13 mouse cellular contexts compared by ENCODE assay signal in the genomic region with DNA sequence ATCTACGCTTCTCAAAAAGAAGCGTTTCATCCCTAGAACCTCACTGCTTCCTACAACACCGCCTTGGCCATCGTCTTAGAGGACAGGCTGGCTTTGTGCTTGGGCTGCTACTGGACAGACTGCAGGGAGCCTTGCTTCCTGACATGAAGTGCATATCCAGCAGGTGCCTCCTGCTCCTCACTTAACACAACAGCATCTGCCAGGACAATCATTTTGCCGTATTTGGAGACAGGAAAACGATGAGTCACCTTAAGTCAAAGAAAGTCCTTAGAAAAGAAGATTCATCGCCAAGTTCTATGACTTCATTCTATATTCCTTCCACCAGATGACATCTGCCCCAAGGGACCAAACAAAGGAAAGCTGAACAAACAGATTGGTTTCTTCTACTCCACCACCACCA.
DNase-seq lines count a peak whose midpoint lies in the region; ATAC-seq and TF ChIP-seq lines count a peak whose summit lies in the region.
"Had no signal": no experiment of that assay in that cellular context is flagged by ENCODE, and none has a peak within 500 bp of the region (broad histone marks: within the 10 kb centered on the region; RNA-seq: fewer than 3 reads in every experiment).

No protein-coding gene starts in this region.

- no peak overlapping the region for H3K4me2 ChIP-seq in midbrain, embryonic 11.5 days
- H3K4me2 ChIP-seq in midbrain, embryonic 16.5 days (ENCODE audit: low read length) = no peak overlapping the region
- no peak overlapping the region for H3K4me2 ChIP-seq in stomach, postnatal 0 days (replicated peaks; ENCODE audit: low read depth)
- H3K4me2 ChIP-seq: limb, embryonic 12.5 days had no signal

- no peak for ATAC-seq in midbrain, embryonic 11.5 days (ENCODE audit: low FRiP score)
- no peak for ATAC-seq in midbrain, embryonic 16.5 days
- peak; percentile 8; the same call in 1 of the 2 replicates for ATAC-seq in stomach, postnatal 0 days (ENCODE audit: low FRiP score, low TSS enrichment)
- ATAC-seq: forebrain, postnatal 0 days had no signal

- no peaks in the 10 kb centered on the region for H3K36me3 ChIP-seq in midbrain, embryonic 11.5 days (ENCODE audit: control insufficient read depth, insufficient read depth, low read length)
- no peaks in the 10 kb centered on the region for H3K36me3 ChIP-seq in midbrain, embryonic 16.5 days (ENCODE audit: control insufficient read depth, insufficient read depth, low read length)
- no peaks in the 10 kb centered on the region for H3K36me3 ChIP-seq in stomach, postnatal 0 days (ENCODE audit: control insufficient read depth, insufficient read depth, low read length)
- H3K36me3 ChIP-seq: limb, embryonic 12.5 days had no signal

- TF ChIP-seq EP300 in stomach, postnatal 0 days (optimal IDR thresholded peaks at IDR 0.05) = no peak

- DNase-seq in gastrocnemius, adult 18-20 months (ENCODE audit: low spot score) = peak; percentile 18
- no peak for DNase-seq in gastrocnemius, postnatal 4 days (ENCODE audit: low spot score in 2 of 2)
- peak; percentile 54 for DNase-seq in midbrain, embryonic 11.5 days (ENCODE audit: low spot score, missing footprints)
- DNase-seq in heart, postnatal 25 days (ENCODE audit: low spot score) = peak; percentile 32
- no peak for DNase-seq in stomach, postnatal 0 days (ENCODE audit: low spot score)
- DNase-seq in embryo, embryonic 11 days = no peak
- DNase-seq in frontal cortex, adult 2 months (ENCODE audit: extremely low spot score in 1 of 2, low spot score in 1 of 2) = no peak
- DNase-seq: forebrain, postnatal 0 days; right cerebral cortex, postnatal 25 days; thymus, postnatal 14 days had no signal

- no peak overlapping the region for H3K9ac ChIP-seq in midbrain, embryonic 11.5 days (ENCODE audit: low read length)
- H3K9ac ChIP-seq in midbrain, embryonic 16.5 days (ENCODE audit: low read depth, low read length) = no peak overlapping the region
- no peak overlapping the region for H3K9ac ChIP-seq in stomach, postnatal 0 days (ENCODE audit: low read length)
- H3K9ac ChIP-seq: forebrain, postnatal 0 days; limb, embryonic 12.5 days had no signal

- H3K9me3 ChIP-seq in midbrain, embryonic 11.5 days (ENCODE audit: control insufficient read depth, low read length) = no peaks in the 10 kb centered on the region
- H3K9me3 ChIP-seq in midbrain, embryonic 16.5 days (replicated peaks; ENCODE audit: control insufficient read depth, low read length, poor library complexity, severe bottlenecking) = no peaks in the 10 kb centered on the region
- H3K9me3 ChIP-seq in stomach, postnatal 0 days (ENCODE audit: control insufficient read depth, low read length) = no peaks in the 10 kb centered on the region
- H3K9me3 ChIP-seq: limb, embryonic 12.5 days had no signal

- intact Hi-C loops in heart, postnatal 25 days (cut with DNase I) = loop anchor here (2.0 to 5.0 kb wide), 5 partner anchors 74 to 209 kb away; no protein-coding TSS in a partner anchor

- TF ChIP-seq CTCF in stomach, postnatal 0 days (IDR thresholded peaks at IDR 0.05; ENCODE audit: low read depth) = peak; percentile 11; the same call in 1 of the 2 replicates

- no peaks in the 10 kb centered on the region for H3K27me3 ChIP-seq in midbrain, embryonic 11.5 days (ENCODE audit: control insufficient read depth, insufficient read depth, low read length)
- H3K27me3 ChIP-seq in midbrain, embryonic 16.5 days (ENCODE audit: control insufficient read depth, insufficient read depth, low read depth, low read length) = no peaks in the 10 kb centered on the region
- H3K27me3 ChIP-seq in stomach, postnatal 0 days (ENCODE audit: control insufficient read depth, insufficient read depth, low read length) = no peaks in the 10 kb centered on the region
- H3K27me3 ChIP-seq: limb, embryonic 12.5 days had no signal

- H3K4me3 ChIP-seq in midbrain, embryonic 11.5 days (ENCODE audit: low read depth, low read length) = no peak overlapping the region
- no peak overlapping the region for H3K4me3 ChIP-seq in midbrain, embryonic 16.5 days (ENCODE audit: low read depth, low read length)
- H3K4me3 ChIP-seq in stomach, postnatal 0 days (ENCODE audit: low read depth, low read length) = no peak overlapping the region
- H3K4me3 ChIP-seq: erythroblast, embryonic 14.5 days; limb, embryonic 12.5 days had no signal

- H3K4me1 ChIP-seq in midbrain, embryonic 11.5 days (ENCODE audit: control insufficient read depth, insufficient read depth, low read length) = no peaks in the 10 kb centered on the region; the same call in 1 of the 2 replicates
- H3K4me1 ChIP-seq in midbrain, embryonic 16.5 days (ENCODE audit: control insufficient read depth, insufficient read depth, low read length) = no peaks in the 10 kb centered on the region
- H3K4me1 ChIP-seq in stomach, postnatal 0 days (replicated peaks; ENCODE audit: control insufficient read depth, insufficient read depth) = no peaks in the 10 kb centered on the region
- H3K4me1 ChIP-seq: limb, embryonic 12.5 days had no signal

- WGBS in midbrain, embryonic 11.5 days = 93% methylated on average over 7 of the region's 7 CpGs
- 94% methylated on average over 7 of the region's 7 CpGs for WGBS in midbrain, embryonic 16.5 days
- 76% methylated on average over 7 of the region's 7 CpGs for WGBS in stomach, postnatal 0 days

- H3K27ac ChIP-seq in midbrain, embryonic 11.5 days (ENCODE audit: low read depth, low read length) = no peak overlapping the region
- no peak overlapping the region for H3K27ac ChIP-seq in midbrain, embryonic 16.5 days (ENCODE audit: low read length)
- H3K27ac ChIP-seq in stomach, postnatal 0 days (replicated peaks) = no peak overlapping the region
- H3K27ac ChIP-seq: limb, embryonic 12.5 days had no signal

Comparison
In these comparisons a context has a peak if more than half of its experiments do, and no peak if none do; other contexts are left out.
1. DNase-seq: peak in gastrocnemius, adult 18-20 months (single experiment), midbrain, embryonic 11.5 days (single experiment) and heart, postnatal 25 days (single experiment); none in gastrocnemius, postnatal 4 days (0 of 2), stomach, postnatal 0 days (single experiment), embryo, embryonic 11 days (single experiment) and frontal cortex, adult 2 months (0 of 2).